Mouse (Mus musculus) NIH3T3 (cell line): ENCODE data around the gene Rxrg.

Source experiments
- DNase-seq: peaks from one replicate; pipeline ENCODE4 v3.0.0-alpha.2; 2012; ENCODE audit warnings: low read depth

Gene Rxrg

GRCm38 (mm10) chr1:167598255-167599081, at the start of gene Rxrg:
Gene Rxrg (plus strand): TSS chr1:167598384.
- no peak for DNase-seq

DNA sequence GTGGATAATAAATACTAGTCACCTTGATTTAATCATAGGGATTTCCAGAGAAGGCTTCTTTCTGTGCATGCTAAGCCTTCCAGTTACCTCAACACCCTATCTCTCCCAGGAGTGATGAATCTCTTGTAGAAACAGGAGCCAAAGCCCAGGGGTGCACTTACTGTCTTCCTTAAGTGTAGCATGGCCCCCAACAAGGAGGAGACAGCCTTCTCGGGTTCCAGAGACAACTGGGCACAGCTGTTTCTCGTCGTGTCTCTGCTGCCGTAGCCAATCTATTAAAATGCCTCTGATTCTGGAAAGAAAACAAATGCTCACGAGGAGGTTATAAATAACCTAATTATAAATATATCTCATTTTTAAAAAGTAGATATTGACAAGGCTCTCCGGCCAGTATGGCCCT, 48.9 kb upstream of the Rxrg start:
- no peak for DNase-seq

DNA sequence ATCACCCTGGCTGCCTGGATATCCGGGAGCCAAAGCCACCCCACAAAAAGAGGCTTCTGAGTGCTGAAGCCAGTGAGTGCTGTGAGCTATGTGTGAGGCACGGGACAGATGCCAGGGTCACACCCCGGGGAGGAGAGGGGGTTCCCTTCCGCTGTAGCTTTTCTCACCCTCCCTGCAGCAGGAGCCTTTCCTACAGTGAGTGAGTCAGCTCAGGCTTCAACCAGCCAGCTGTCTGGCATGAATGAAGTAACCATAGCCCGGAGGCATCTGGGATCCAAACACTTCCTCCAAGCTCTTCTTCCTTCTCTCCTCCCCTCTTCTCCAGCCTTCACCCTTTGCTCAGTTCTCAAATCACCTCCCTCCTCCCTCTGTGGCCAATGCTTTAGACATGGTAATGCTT, 46.6 kb upstream of the Rxrg start:
- peak; percentile 58 for DNase-seq

DNA sequence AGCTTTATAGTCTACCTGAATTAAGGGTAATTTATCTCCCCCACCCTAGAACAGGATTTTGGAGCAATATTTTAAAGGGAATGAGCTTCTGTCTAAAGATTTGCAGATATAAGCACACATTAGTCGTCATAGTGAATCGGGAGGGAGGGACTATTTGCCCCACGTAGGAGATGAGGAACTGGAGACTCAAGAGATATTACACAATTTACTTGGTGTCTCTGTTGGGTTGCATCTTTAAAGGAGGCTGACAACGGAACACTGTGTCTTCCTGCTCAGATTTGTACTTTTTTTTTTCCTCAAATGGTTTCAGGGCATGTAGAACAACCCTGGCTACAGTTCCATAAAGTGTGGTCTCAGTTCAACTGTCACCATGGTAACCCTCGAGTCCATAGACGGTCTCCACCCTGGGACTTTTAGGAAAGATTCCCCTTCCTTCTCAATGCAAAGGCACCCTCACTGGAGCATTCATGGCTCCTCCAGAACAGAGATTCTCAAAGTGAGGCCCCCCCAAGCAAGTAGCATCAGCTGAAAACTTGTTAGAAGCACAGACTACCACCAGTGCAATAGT, 44.1 kb upstream of the Rxrg start:
- DNase-seq: no peak

GRCm38 (mm10) chr1:167566571-167566970, 31.6 kb upstream of the Rxrg start:
- no peak for DNase-seq

GRCm38 (mm10) chr1:167579131-167579530, 19.1 kb upstream of the Rxrg start:
- peak; percentile 60 for DNase-seq

- no peak for DNase-seq
Observed at GRCm38 (mm10) chr1:167583195-167583594, 15.0 kb upstream of the Rxrg start.

DNA sequence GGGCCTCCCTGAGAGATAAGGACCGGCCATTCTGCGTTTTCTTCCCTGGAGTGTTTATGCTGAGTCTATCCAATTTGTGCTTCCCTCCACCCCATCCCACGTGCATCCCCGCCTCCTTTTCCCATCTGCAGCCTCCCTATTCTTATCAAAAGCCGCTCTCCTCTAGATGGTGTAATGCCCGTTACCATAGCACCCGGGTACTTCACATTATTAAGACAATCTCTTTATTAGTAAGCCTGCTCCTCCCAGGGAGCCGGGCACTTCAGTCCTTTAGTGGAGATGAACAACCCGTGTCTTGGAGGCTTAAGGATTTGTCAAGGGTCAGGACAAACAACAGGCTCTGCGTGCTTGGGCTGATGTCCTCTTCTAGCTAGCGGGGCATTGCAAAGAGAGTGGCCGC, 14.3 kb upstream of the Rxrg start:
- no peak for DNase-seq

GRCm38 (mm10) chr1:167588747-167589558, 9.2 kb upstream of the Rxrg start:
- no peak for DNase-seq

- DNase-seq: no peak
Observed at GRCm38 (mm10) chr1:167592175-167592574, 6.0 kb upstream of the Rxrg start.

DNA sequence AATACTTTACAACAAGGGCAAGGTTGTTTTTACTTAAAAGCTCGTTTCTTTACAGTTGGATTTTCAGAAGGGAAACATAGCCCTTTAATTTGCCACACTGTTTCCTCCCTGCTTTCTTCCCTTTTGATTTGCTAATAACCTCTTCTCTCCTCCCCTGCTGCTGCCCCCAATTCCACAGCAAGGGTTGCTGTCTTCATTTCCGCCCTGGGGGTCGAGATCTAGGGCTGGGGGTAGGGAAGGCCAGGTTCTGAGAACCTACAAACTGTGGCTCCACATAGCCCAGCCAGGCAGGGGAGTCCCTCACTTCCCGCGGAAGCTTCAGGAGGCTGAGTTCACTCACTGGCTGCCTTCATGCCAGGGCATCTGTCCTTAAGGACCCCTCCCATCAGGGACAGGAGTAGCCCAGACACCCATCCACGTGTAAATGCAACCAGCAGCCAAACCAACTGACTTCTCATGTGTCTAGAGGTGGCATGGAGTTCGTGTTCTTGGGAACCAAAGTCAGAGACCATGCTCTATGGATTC, 1.1 kb downstream of the Rxrg start:
- DNase-seq: no peak

GRCm38 (mm10) chr1:167608201-167608741, 10.1 kb downstream of the Rxrg start:
- no peak for DNase-seq

GRCm38 (mm10) chr1:167617131-167617530, 18.9 kb downstream of the Rxrg start:
- DNase-seq: no peak

GRCm38 (mm10) chr1:167617995-167618489, 19.9 kb downstream of the Rxrg start:
- DNase-seq: peak; percentile 6

GRCm38 (mm10) chr1:167620206-167620795, 22.1 kb downstream of the Rxrg start:
- no peak for DNase-seq

GRCm38 (mm10) chr1:167625098-167625497, 26.9 kb downstream of the Rxrg start:
- no peak for DNase-seq

- DNase-seq: no peak
Observed at GRCm38 (mm10) chr1:167631765-167632164, 33.6 kb downstream of the Rxrg start.

GRCm38 (mm10) chr1:167635702-167636101, 37.5 kb downstream of the Rxrg start:
- no peak for DNase-seq

- DNase-seq: peak; percentile 85
Observed at GRCm38 (mm10) chr1:167636948-167637347, 38.8 kb downstream of the Rxrg start.

DNA sequence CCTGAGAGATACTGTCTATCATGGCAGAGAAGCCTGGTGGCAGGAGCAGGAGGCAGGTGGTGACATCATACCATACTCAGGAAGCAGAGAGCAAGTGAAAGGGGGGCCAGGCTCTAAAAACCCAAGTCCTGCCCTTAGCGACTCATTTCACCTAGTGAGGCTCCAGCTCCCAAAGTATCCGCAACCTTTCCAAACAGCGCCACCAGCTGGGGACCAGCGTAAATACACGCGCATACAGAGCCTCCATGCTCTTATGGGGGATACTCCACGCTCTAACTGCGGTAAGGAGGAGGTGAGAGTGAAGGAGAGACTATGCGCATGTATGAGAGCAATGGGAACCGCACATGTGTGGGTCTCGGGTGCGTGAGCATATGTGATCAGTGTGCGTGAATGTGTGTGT, 39.9 kb downstream of the Rxrg start:
- peak; percentile 33 for DNase-seq

GRCm38 (mm10) chr1:167638901-167639300, 40.7 kb downstream of the Rxrg start:
- DNase-seq: no peak
